Comparison of ENCODE assay signal across 28 mouse cellular contexts in the genomic region with DNA sequence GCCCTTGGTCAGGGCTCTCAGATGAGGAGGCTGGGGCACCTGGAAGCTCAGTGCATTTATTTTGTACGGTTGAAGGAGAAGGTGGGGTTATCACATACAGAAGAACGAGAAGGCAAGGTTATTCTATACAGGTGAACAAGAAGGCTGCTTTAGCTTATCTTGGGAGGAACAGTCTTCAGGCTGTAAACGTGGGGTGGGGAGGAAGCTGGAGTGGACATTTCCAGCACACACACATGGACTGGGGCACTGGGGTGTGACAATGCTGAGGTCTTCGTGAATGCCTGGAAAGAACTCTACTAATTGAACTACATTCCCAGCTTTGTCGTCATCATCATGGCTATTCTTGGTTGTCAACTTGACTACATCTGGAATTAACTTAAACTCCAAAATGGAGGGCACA.
"Had no signal": no experiment of that assay in that cellular context is flagged by ENCODE, and none has a peak within 500 bp of the region (broad histone marks: within the 10 kb centered on the region; RNA-seq: fewer than 3 reads in every experiment).

No protein-coding gene starts in this region.

- H3K27ac ChIP-seq: embryonic facial prominence, embryonic 10.5 days; embryonic facial prominence, embryonic 12.5 days; embryonic facial prominence, embryonic 13.5 days; embryonic facial prominence, embryonic 15.5 days; forebrain, embryonic 10.5 days; forebrain, embryonic 12.5 days; forebrain, embryonic 13.5 days; forebrain, embryonic 15.5 days; gastrocnemius, adult 2 months had no signal

- H3K4me3 ChIP-seq: embryonic facial prominence, embryonic 10.5 days; embryonic facial prominence, embryonic 12.5 days; embryonic facial prominence, embryonic 13.5 days; embryonic facial prominence, embryonic 15.5 days; erythroblast, embryonic 14.5 days; forebrain, embryonic 10.5 days; forebrain, embryonic 12.5 days; forebrain, embryonic 13.5 days; forebrain, embryonic 15.5 days; gastrocnemius, adult 2 months had no signal

- H3K27me3 ChIP-seq: embryonic facial prominence, embryonic 12.5 days; embryonic facial prominence, embryonic 13.5 days; embryonic facial prominence, embryonic 15.5 days; forebrain, embryonic 12.5 days; forebrain, embryonic 13.5 days; forebrain, embryonic 15.5 days had no signal

- H3K9me3 ChIP-seq: embryonic facial prominence, embryonic 10.5 days; embryonic facial prominence, embryonic 12.5 days; embryonic facial prominence, embryonic 13.5 days; embryonic facial prominence, embryonic 15.5 days; forebrain, embryonic 10.5 days; forebrain, embryonic 12.5 days; forebrain, embryonic 13.5 days; forebrain, embryonic 15.5 days had no signal

- H3K9ac ChIP-seq: embryonic facial prominence, embryonic 12.5 days; embryonic facial prominence, embryonic 13.5 days; embryonic facial prominence, embryonic 15.5 days; forebrain, embryonic 12.5 days; forebrain, embryonic 13.5 days; forebrain, embryonic 15.5 days; forebrain, postnatal 0 days had no signal

- DNase-seq: cerebellum, adult 2 months; cerebellum, adult 8-10 months; cerebellum, adult 9-10 months; cerebellum, adult 9-11 months; cerebellum, postnatal 10 days; cerebellum, postnatal 14 days; cerebellum, postnatal 25 days; cerebellum, postnatal 36 days; embryo, embryonic 11 days; forebrain, postnatal 0 days; gastrocnemius, adult 2 months; gastrocnemius, postnatal 10 days; gastrocnemius, postnatal 14 days; gastrocnemius, postnatal 25 days; gastrocnemius, postnatal 36 days; heart, adult 11 months; heart, adult 18-20 months had no signal

- H3K4me1 ChIP-seq: embryonic facial prominence, embryonic 12.5 days; embryonic facial prominence, embryonic 13.5 days; embryonic facial prominence, embryonic 15.5 days; forebrain, embryonic 10.5 days; forebrain, embryonic 12.5 days; forebrain, embryonic 13.5 days; forebrain, embryonic 15.5 days had no signal

- H3K4me2 ChIP-seq: embryonic facial prominence, embryonic 12.5 days; embryonic facial prominence, embryonic 13.5 days; embryonic facial prominence, embryonic 15.5 days; forebrain, embryonic 12.5 days; forebrain, embryonic 13.5 days; forebrain, embryonic 15.5 days had no signal

- ATAC-seq: forebrain, embryonic 13.5 days; forebrain, embryonic 14.5 days; forebrain, embryonic 15.5 days; forebrain, embryonic 16.5 days; forebrain, postnatal 0 days had no signal

- H3K36me3 ChIP-seq: embryonic facial prominence, embryonic 10.5 days; embryonic facial prominence, embryonic 12.5 days; embryonic facial prominence, embryonic 13.5 days; embryonic facial prominence, embryonic 15.5 days; forebrain, embryonic 10.5 days; forebrain, embryonic 12.5 days; forebrain, embryonic 15.5 days had no signal
